Mouse (Mus musculus): ENCODE measurements around the gene Gm17490. TPM values are rescaled to one million over a fixed set of nuclear protein-coding genes. Genes with fewer than 3 reads are reported as not detected.

Gm17490 gene
- polyA plus RNA-seq, 1 experiment from 2014 or later: not detected

DNA sequence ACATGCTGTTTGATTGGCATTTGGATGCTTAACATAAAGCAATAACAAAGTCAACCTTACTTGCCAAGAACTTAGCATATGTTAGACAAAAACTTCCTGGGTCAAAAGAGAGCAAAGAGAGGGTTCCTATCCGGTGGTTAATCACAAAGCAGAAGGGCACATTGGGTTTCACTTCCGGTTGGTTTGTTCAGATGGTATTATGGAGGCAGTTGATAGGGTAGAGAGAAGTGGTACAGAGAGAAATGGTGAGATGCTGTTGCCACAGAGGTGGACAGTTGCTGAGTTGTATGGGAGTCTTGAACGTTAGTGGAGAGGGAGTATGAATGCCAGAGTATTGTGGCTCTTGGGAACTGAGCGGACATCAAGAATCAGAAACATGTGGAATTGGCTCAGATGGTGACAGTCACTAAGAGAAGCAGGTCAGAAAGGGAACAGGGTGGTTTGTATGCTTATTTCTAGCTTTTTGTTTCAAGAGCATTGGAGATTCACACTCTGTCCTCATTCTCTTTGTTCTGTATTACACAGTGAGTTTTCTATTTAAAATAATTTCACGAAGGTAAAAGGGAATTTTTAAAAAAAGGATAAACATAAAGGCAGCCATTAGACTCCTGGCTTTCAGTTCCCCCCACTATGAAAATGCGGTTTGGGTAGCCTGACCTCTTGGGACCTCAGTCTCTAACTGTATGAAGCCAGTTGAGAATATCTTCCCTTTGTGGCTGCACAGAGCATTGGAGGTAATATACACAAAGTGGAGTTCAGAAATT is 36.3 kb upstream of the Gm17490 start:
- no peak overlapping the region for H3K9ac ChIP-seq (ENCODE audit: low read length)
- H3K9me3 ChIP-seq (ENCODE audit: control insufficient read depth, low read length): no peaks in the 10 kb centered on the region
- H3K27ac ChIP-seq (replicated peaks in 1 of 2; ENCODE audit: control insufficient read depth in 1 of 2, insufficient read depth in 1 of 2, low read depth in 2 of 2, low read length in 2 of 2): no peak overlapping the region
- 74% methylated on average over 6 of the region's 6 CpGs for WGBS
- H3K4me2 ChIP-seq (ENCODE audit: low read length): no peak overlapping the region
- no peak overlapping the region for H3K4me3 ChIP-seq (ENCODE audit: control insufficient read depth in 1 of 2, insufficient read depth in 1 of 2, low read depth in 1 of 2, low read length in 2 of 2)
- ATAC-seq (ENCODE audit: insufficient number of reproducible peaks, insufficient read depth, low FRiP score, low read depth): no peak
- H3K4me1 ChIP-seq (ENCODE audit: control insufficient read depth in 2 of 2, insufficient read depth in 2 of 2, low read length in 2 of 2): 0 out of 4 replicates have a peak, but pooled peaks cover 0 to 2% of the 10 kb centered on the region in 2 experiments
- no peaks in the 10 kb centered on the region for H3K36me3 ChIP-seq (ENCODE audit: control insufficient read depth, insufficient read depth, low read length)
- H3K27me3 ChIP-seq (ENCODE audit: control insufficient read depth, insufficient read depth, low read length): no peaks in the 10 kb centered on the region

- Histone ChIP-seq H3K36me3 (ENCODE audit: control insufficient read depth, insufficient read depth, low read length) (no peaks in the 10 kb centered on the region), H3K9me3 (ENCODE audit: control insufficient read depth, low read length) (no peaks in the 10 kb centered on the region), H3K9ac (ENCODE audit: low read length) (no peak overlapping the region), H3K4me2 (ENCODE audit: low read length) (no peak overlapping the region), H3K27me3 (ENCODE audit: control insufficient read depth, insufficient read depth, low read length) (no peaks in the 10 kb centered on the region), H3K27ac (replicated peaks in 1 of 2; ENCODE audit: control insufficient read depth in 1 of 2, insufficient read depth in 1 of 2, low read depth in 2 of 2, low read length in 2 of 2) (no peak overlapping the region), H3K4me3 (ENCODE audit: control insufficient read depth in 1 of 2, insufficient read depth in 1 of 2, low read depth in 1 of 2, low read length in 2 of 2) (no peak overlapping the region), H3K4me1 (ENCODE audit: control insufficient read depth in 2 of 2, insufficient read depth in 2 of 2, low read length in 2 of 2) (0 out of 4 replicates have a peak, but pooled peaks cover 0 to 2% of the 10 kb centered on the region in 2 experiments)
- ATAC-seq (ENCODE audit: insufficient number of reproducible peaks, insufficient read depth, low FRiP score, low read depth): no peak
- WGBS: 42% methylated on average over 2 of the region's 2 CpGs
These were observed 33.2 kb upstream of the Gm17490 start for GRCm38 (mm10) chr2:11659263-11659662.

DNA sequence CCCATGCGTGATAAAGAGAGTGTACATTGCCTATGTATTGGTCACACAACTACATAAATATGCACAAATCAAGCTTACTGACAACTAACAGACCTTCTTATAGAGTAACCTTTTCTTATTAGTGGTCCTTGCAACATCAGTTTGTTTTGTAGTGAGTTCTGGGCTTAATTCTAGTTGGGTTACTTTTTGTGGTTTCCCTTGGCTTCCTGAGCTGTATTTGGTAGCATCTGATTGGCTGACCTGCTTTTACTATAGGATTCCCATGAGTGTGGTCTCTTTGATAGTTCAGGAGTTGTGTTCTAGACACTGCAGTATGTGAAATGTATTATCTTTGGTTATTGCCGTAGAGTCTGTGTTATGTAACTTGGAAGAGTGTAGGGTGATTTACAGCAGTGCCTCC is 31.5 kb upstream of the Gm17490 start:
- Histone ChIP-seq H3K27me3 (ENCODE audit: control insufficient read depth, insufficient read depth, low read length) (no peaks in the 10 kb centered on the region), H3K4me1 (ENCODE audit: control insufficient read depth in 2 of 2, insufficient read depth in 2 of 2, low read length in 2 of 2) (peaks cover 0 to 3% of the 10 kb centered on the region in 2 experiments; a peak in 1 of 4 replicates), H3K4me3 (ENCODE audit: control insufficient read depth in 1 of 2, insufficient read depth in 1 of 2, low read depth in 1 of 2, low read length in 2 of 2) (no peak overlapping the region), H3K27ac (replicated peaks in 1 of 2; ENCODE audit: control insufficient read depth in 1 of 2, insufficient read depth in 1 of 2, low read depth in 2 of 2, low read length in 2 of 2) (no peak overlapping the region), H3K36me3 (ENCODE audit: control insufficient read depth, insufficient read depth, low read length) (no peaks in the 10 kb centered on the region), H3K4me2 (ENCODE audit: low read length) (no peak overlapping the region), H3K9me3 (ENCODE audit: control insufficient read depth, low read length) (no peaks in the 10 kb centered on the region), H3K9ac (ENCODE audit: low read length) (no peak overlapping the region)
- ATAC-seq (ENCODE audit: insufficient number of reproducible peaks, insufficient read depth, low FRiP score, low read depth): no peak
- WGBS: 79% methylated on average over 2 of the region's 2 CpGs

DNA sequence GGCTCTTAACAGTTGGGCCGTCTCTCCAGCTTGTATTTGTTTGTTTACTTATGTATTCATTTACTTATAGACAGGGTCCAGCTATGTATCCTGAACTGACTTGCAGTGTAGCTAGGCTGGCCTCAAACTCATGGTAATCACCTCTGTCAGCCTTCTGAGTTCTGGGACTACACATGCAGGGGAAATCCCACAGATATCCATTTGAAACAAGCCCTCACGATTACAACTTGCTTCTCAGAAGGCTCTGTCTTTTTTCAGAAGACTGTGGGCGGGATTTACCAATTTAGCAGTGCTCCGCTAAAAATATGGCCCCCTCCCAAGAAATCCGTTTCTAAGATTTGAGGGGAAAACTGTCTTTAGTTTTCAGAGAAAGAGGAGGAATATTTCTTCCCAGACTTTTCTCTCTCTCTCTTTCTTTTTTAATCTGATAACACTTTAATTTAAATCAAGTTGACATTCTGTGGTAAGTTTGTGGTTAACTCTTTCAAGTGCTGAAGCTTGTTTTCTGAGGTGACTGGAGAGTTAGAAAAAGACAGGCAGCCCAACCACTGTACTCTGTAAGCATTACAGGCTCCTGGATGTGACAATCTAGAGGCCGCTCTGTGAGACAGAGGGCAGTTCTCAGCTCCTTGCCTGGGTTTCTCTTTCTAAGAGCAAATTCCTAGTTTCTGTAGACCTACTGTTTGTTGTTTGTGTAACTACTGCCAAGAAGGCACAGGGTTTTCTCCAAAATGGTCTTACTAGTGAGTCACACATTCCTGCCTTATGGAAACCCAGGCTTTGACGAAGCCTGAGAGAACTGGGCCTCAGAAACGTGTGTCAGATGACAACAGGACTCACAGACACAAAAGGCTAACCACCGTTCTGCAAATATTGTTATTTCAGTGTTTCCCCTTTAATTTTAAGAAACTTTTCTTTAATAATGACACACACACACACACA is 29.2 kb upstream of the Gm17490 start:
- 59% methylated on average over 9 of the region's 9 CpGs for WGBS
- no peak for ATAC-seq (ENCODE audit: insufficient number of reproducible peaks, insufficient read depth, low FRiP score, low read depth)
- peaks cover 0 to 3% of the 10 kb centered on the region in 2 experiments; a peak in 1 of 4 replicates for H3K4me1 ChIP-seq (ENCODE audit: control insufficient read depth in 2 of 2, insufficient read depth in 2 of 2, low read length in 2 of 2)

GRCm38 (mm10) chr2:11653780-11654179 is 27.7 kb upstream of the Gm17490 start:
- ATAC-seq (ENCODE audit: insufficient number of reproducible peaks, insufficient read depth, low FRiP score, low read depth): no peak
- Histone ChIP-seq H3K36me3 (ENCODE audit: control insufficient read depth, insufficient read depth, low read length) (no peaks in the 10 kb centered on the region), H3K4me2 (ENCODE audit: low read length) (no peak overlapping the region), H3K9me3 (ENCODE audit: control insufficient read depth, low read length) (no peaks in the 10 kb centered on the region), H3K9ac (ENCODE audit: low read length) (no peak overlapping the region), H3K27ac (replicated peaks in 1 of 2; ENCODE audit: control insufficient read depth in 1 of 2, insufficient read depth in 1 of 2, low read depth in 2 of 2, low read length in 2 of 2) (no peak overlapping the region), H3K4me3 (ENCODE audit: control insufficient read depth in 1 of 2, insufficient read depth in 1 of 2, low read depth in 1 of 2, low read length in 2 of 2) (no peak overlapping the region), H3K4me1 (ENCODE audit: control insufficient read depth in 2 of 2, insufficient read depth in 2 of 2, low read length in 2 of 2) (peaks cover 0 to 2% of the 10 kb centered on the region in 2 experiments; a peak in 1 of 4 replicates), H3K27me3 (ENCODE audit: control insufficient read depth, insufficient read depth, low read length) (no peaks in the 10 kb centered on the region)
- WGBS: 68% methylated on average over 5 of the region's 5 CpGs

More for the DNA sequence above, 29.2 kb upstream of the Gm17490 start:
- Histone ChIP-seq H3K27ac (replicated peaks in 1 of 2; ENCODE audit: control insufficient read depth in 1 of 2, insufficient read depth in 1 of 2, low read depth in 2 of 2, low read length in 2 of 2) (no peak overlapping the region), H3K4me2 (ENCODE audit: low read length) (no peak overlapping the region), H3K9me3 (ENCODE audit: control insufficient read depth, low read length) (no peaks in the 10 kb centered on the region), H3K4me3 (ENCODE audit: control insufficient read depth in 1 of 2, insufficient read depth in 1 of 2, low read depth in 1 of 2, low read length in 2 of 2) (no peak overlapping the region), H3K9ac (ENCODE audit: low read length) (no peak overlapping the region), H3K36me3 (ENCODE audit: control insufficient read depth, insufficient read depth, low read length) (no peaks in the 10 kb centered on the region), H3K27me3 (ENCODE audit: control insufficient read depth, insufficient read depth, low read length) (no peaks in the 10 kb centered on the region)

GRCm38 (mm10) chr2:11653330-11653729 is 27.3 kb upstream of the Gm17490 start:
- Histone ChIP-seq H3K27ac (replicated peaks in 1 of 2; ENCODE audit: control insufficient read depth in 1 of 2, insufficient read depth in 1 of 2, low read depth in 2 of 2, low read length in 2 of 2) (no peak overlapping the region), H3K4me1 (ENCODE audit: control insufficient read depth in 2 of 2, insufficient read depth in 2 of 2, low read length in 2 of 2) (peaks cover 0 to 2% of the 10 kb centered on the region in 2 experiments; a peak in 1 of 4 replicates), H3K9me3 (ENCODE audit: control insufficient read depth, low read length) (no peaks in the 10 kb centered on the region), H3K36me3 (ENCODE audit: control insufficient read depth, insufficient read depth, low read length) (no peaks in the 10 kb centered on the region), H3K27me3 (ENCODE audit: control insufficient read depth, insufficient read depth, low read length) (no peaks in the 10 kb centered on the region), H3K4me2 (ENCODE audit: low read length) (no peak overlapping the region), H3K4me3 (ENCODE audit: control insufficient read depth in 1 of 2, insufficient read depth in 1 of 2, low read depth in 1 of 2, low read length in 2 of 2) (no peak overlapping the region), H3K9ac (ENCODE audit: low read length) (no peak overlapping the region)
- ATAC-seq (ENCODE audit: insufficient number of reproducible peaks, insufficient read depth, low FRiP score, low read depth): no peak
- WGBS: 36% methylated on average over 6 of the region's 6 CpGs

DNA sequence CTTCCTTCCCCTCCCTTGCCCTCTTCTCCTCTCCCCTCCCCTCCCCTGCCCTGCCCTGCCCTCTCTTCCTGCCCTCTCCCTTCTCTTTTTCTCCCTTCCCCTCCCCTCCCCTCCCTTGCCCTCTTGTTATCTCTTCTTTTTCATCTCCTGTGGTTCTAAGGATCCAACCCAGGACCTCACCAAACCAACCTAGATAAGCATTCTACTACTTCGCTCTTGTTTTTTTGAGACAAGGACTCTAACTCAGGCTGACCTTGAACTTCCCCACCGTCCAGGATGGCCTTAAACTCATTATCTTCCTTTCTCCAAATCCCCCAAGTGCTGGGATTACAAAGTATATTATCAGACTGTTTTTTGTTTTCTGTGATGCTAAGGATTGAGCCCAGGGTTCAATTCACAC is 26.7 kb upstream of the Gm17490 start:
- H3K4me3 ChIP-seq (ENCODE audit: control insufficient read depth in 1 of 2, insufficient read depth in 1 of 2, low read depth in 1 of 2, low read length in 2 of 2): no peak overlapping the region
- H3K9ac ChIP-seq (ENCODE audit: low read length): no peak overlapping the region
- no peak overlapping the region for H3K27ac ChIP-seq (replicated peaks in 1 of 2; ENCODE audit: control insufficient read depth in 1 of 2, insufficient read depth in 1 of 2, low read depth in 2 of 2, low read length in 2 of 2)
- peaks cover 0 to 2% of the 10 kb centered on the region in 2 experiments; a peak in 1 of 4 replicates for H3K4me1 ChIP-seq (ENCODE audit: control insufficient read depth in 2 of 2, insufficient read depth in 2 of 2, low read length in 2 of 2)
- H3K4me2 ChIP-seq (ENCODE audit: low read length): no peak overlapping the region
- whole genome bisulfite sequencing: 48% methylated on average over 2 of the region's 2 CpGs
- H3K9me3 ChIP-seq (ENCODE audit: control insufficient read depth, low read length): no peaks in the 10 kb centered on the region
- no peaks in the 10 kb centered on the region for H3K36me3 ChIP-seq (ENCODE audit: control insufficient read depth, insufficient read depth, low read length)
- no peaks in the 10 kb centered on the region for H3K27me3 ChIP-seq (ENCODE audit: control insufficient read depth, insufficient read depth, low read length)
- no peak for ATAC-seq (ENCODE audit: insufficient number of reproducible peaks, insufficient read depth, low FRiP score, low read depth)

All from heart, embryonic 14.5 days (tissue).